Mouse (Mus musculus) E14TG2a.4 (cell line): ENCODE results near the gene Arid2.

Source experiments
- CTCF ChIP-seq: conservative IDR thresholded peaks from 2 replicates; pipeline ENCODE4 v1.5.1; 2014; ENCODE audit warnings: low read length
- NANOG ChIP-seq: IDR thresholded peaks from 2 replicates; pipeline ENCODE4 v1.6.1; 2014; ENCODE audit warnings: borderline replicate concordance, low read length, mixed read lengths

GRCm38 (mm10) chr15:96418161-96418560 is 130.8 kb downstream of the Arid2 start:
- no peak for TF ChIP-seq CTCF
- TF ChIP-seq NANOG = no peak
